Mouse (Mus musculus) intestine, embryonic 14.5 days (tissue): ENCODE data around the gene Adgrf3. TPM values are rescaled to one million over a fixed set of nuclear protein-coding genes. Genes with fewer than 3 reads are reported as not detected.
A peak's percentile ranks its signal among the peaks of the same experiment; 100 is the strongest.

Experiments used
- ATAC-seq: fragments of 200-750 bp; cut with Nextera tagmentation; replicated peaks from 2 replicates; pipeline ENCODE4 v1.8.0; 2017; ENCODE audit warnings: low read depth, moderate number of reproducible peaks, moderate TSS enrichment, moderate library complexity; ENCODE audit not compliant: low FRiP score, low TSS enrichment
- DNase-seq: peaks from one replicate; pipeline ENCODE4 v3.0.0-alpha.2; 2018; ENCODE audit warnings: low spot score
- H3K27ac ChIP-seq: fragments of 300-500 bp; sonication (generic); 2 replicates; pipeline ENCODE4 v1.5.1; 2014; ENCODE audit warnings: low read depth, mild to moderate bottlenecking, control low read depth
- H3K27me3 ChIP-seq: fragments of 300-500 bp; sonication (generic); replicated peaks from 2 replicates; pipeline ENCODE4 v1.6.1; 2014; ENCODE audit warnings: low read length, control low read depth; ENCODE audit not compliant: control insufficient read depth, insufficient read depth
- H3K36me3 ChIP-seq: fragments of 300-500 bp; sonication (generic); 2 replicates; pipeline ENCODE4 v1.6.1; 2014; ENCODE audit warnings: low read length, control low read depth; ENCODE audit not compliant: control insufficient read depth, insufficient read depth
- H3K4me1 ChIP-seq: fragments of 300-500 bp; sonication (generic); replicated peaks from 2 replicates; pipeline ENCODE4 v1.6.1; 2014; ENCODE audit warnings: low read length, control low read depth, mixed read lengths; ENCODE audit not compliant: control insufficient read depth, insufficient read depth
- H3K4me2 ChIP-seq: fragments of 300-500 bp; sonication (generic); 2 replicates; pipeline ENCODE4 v1.6.1; 2014; ENCODE audit warnings: low read length
- H3K4me3 ChIP-seq: fragments of 300-500 bp; sonication (generic); 2 replicates; pipeline ENCODE4 v1.5.1; 2014; ENCODE audit warnings: low read depth, low read length, control low read depth, mixed read lengths
- H3K9ac ChIP-seq: fragments of 300-500 bp; sonication (generic); 2 replicates; pipeline ENCODE4 v1.6.1; 2014; ENCODE audit warnings: mild to moderate bottlenecking, low read length
- H3K9me3 ChIP-seq: fragments of 300-500 bp; sonication (generic); 2 replicates; pipeline ENCODE4 v1.6.1; 2016; ENCODE audit warnings: low read length, control low read depth; ENCODE audit not compliant: control insufficient read depth
- WGBS: fragments of 180-500 bp; shearing (Covaris S2); extraction: QIAGEN DNeasy Blood & Tissue Kit; methylation state at CpG from one replicate; pipeline ENCODE4 v1.1.7; 2014; 5-methylcytosine and 5-hydroxymethylcytosine counted together
- polyA plus RNA-seq: library from polyadenylated mRNA; unstranded; fragments of >200 nt; fragmentation: Nextera tagmentation; extraction: Ambion mirVana; gene quantifications from 2 replicates; pipeline ENCODE4 v1.2.1, GENCODE M21; 2014

Adgrf3 gene
- polyA plus RNA-seq, 1 experiment from 2014 or later: 0.15 TPM

- ATAC-seq: no peak
- Histone ChIP-seq H3K4me1 (no peaks in the 10 kb centered on the region), H3K4me3 (no peak overlapping the region), H3K9ac (no peak overlapping the region), H3K27ac (no peak overlapping the region), H3K4me2 (no peak overlapping the region), H3K36me3 (0 out of 2 replicates have a peak, but pooled peaks cover 12% of the 10 kb centered on the region), H3K27me3 (no peaks in the 10 kb centered on the region), H3K9me3 (no peaks in the 10 kb centered on the region)
- 74% methylated on average over 1 of the region's 1 CpGs for WGBS
- DNase-seq: no peak
Measured at GRCm38 (mm10) chr5:30161836-30162235, 43.7 kb downstream of the Adgrf3 start.

- peaks cover 6% of the 10 kb centered on the region; the same call in 1 of the 2 replicates for H3K4me1 ChIP-seq
- ATAC-seq (no peak), DNase-seq (no peak)
- no peak overlapping the region for H3K4me2 ChIP-seq
- no peaks in the 10 kb centered on the region for H3K9me3 ChIP-seq
- H3K27me3 ChIP-seq: no peaks in the 10 kb centered on the region
- H3K4me3 ChIP-seq: no peak overlapping the region
- 0 out of 2 replicates have a peak, but pooled peaks cover 3% of the 10 kb centered on the region for H3K36me3 ChIP-seq
- WGBS: 76% methylated on average over 6 of the region's 6 CpGs
- no peak overlapping the region for H3K9ac ChIP-seq
- H3K27ac ChIP-seq: no peak overlapping the region
Measured at GRCm38 (mm10) chr5:30159601-30160000, 45.9 kb downstream of the Adgrf3 start.

- H3K27me3 ChIP-seq: no peaks in the 10 kb centered on the region
- DNase-seq (no peak), ATAC-seq (no peak)
- peak overlapping the region; percentile 92; the same call in 1 of the 2 replicates for H3K27ac ChIP-seq
- peaks cover 9% of the 10 kb centered on the region for H3K4me1 ChIP-seq
- 27% methylated on average over 13 of the region's 13 CpGs for WGBS
- 0 out of 2 replicates have a peak, but pooled peaks cover 3% of the 10 kb centered on the region for H3K36me3 ChIP-seq
- H3K9me3 ChIP-seq: no peaks in the 10 kb centered on the region
- H3K9ac ChIP-seq: peak overlapping the region; percentile 84
- H3K4me2 ChIP-seq: peak overlapping the region; percentile 85
- H3K4me3 ChIP-seq: peak overlapping the region; percentile 92
Measured at GRCm38 (mm10) chr5:30155821-30156629, 49.5 kb downstream of the Adgrf3 start.

GRCm38 (mm10) chr5:30155395-30155792 lies 50.1 kb downstream of the Adgrf3 start:
- H3K27ac ChIP-seq: peak overlapping the region; percentile 92
- DNase-seq (no peak), ATAC-seq (peak; percentile 70)
- peak overlapping the region; percentile 84 for H3K9ac ChIP-seq
- H3K36me3 ChIP-seq: 0 out of 2 replicates have a peak, but pooled peaks cover 3% of the 10 kb centered on the region
- peak overlapping the region; percentile 92 for H3K4me3 ChIP-seq
- peak overlapping the region; percentile 85 for H3K4me2 ChIP-seq
- peaks cover 9% of the 10 kb centered on the region for H3K4me1 ChIP-seq
- 1% methylated on average over 31 of the region's 31 CpGs for WGBS
- no peaks in the 10 kb centered on the region for H3K9me3 ChIP-seq
- H3K27me3 ChIP-seq: no peaks in the 10 kb centered on the region

GRCm38 (mm10) chr5:30154474-30155394 lies 50.8 kb downstream of the Adgrf3 start, which contains the start of the genes Hadha and Hadhb:
TSS of gene Hadha (minus strand) at chr5:30155162.
TSS of gene Hadhb (plus strand) at chr5:30155248.
- H3K4me1 ChIP-seq: peaks cover 9% of the 10 kb centered on the region
- whole genome bisulfite sequencing: under 1% methylated on average over 53 of the region's 53 CpGs
- peak within 1 kb of the TSS; percentile 84 for H3K9ac ChIP-seq
- H3K27ac ChIP-seq: peak within 1 kb of the TSS; percentile 92
- ATAC-seq (peak; percentile 86), DNase-seq (peak; percentile 100)
- H3K4me3 ChIP-seq: peak within 1 kb of the TSS; percentile 92
- H3K27me3 ChIP-seq: no peaks in the 10 kb centered on the region
- H3K9me3 ChIP-seq: no peaks in the 10 kb centered on the region
- peak within 1 kb of the TSS; percentile 85 for H3K4me2 ChIP-seq
- 0 out of 2 replicates have a peak, but pooled peaks cover 3% of the 10 kb centered on the region for H3K36me3 ChIP-seq

- DNase-seq (no peak), ATAC-seq (no peak)
- 19% methylated on average over 4 of the region's 4 CpGs for WGBS
- Histone ChIP-seq H3K4me1 (peaks cover 9% of the 10 kb centered on the region), H3K36me3 (0 out of 2 replicates have a peak, but pooled peaks cover 3% of the 10 kb centered on the region), H3K4me2 (peak overlapping the region; percentile 85), H3K9me3 (no peaks in the 10 kb centered on the region), H3K27me3 (no peaks in the 10 kb centered on the region), H3K4me3 (peak overlapping the region; percentile 92), H3K9ac (peak overlapping the region; percentile 84), H3K27ac (no peak overlapping the region)
Measured at GRCm38 (mm10) chr5:30154013-30154412, 51.5 kb downstream of the Adgrf3 start.

GRCm38 (mm10) chr5:30153222-30153621 lies 52.3 kb downstream of the Adgrf3 start:
- no peak overlapping the region for H3K4me2 ChIP-seq
- no peak for ATAC-seq
- H3K4me1 ChIP-seq: peaks cover 9% of the 10 kb centered on the region
- H3K27me3 ChIP-seq: no peaks in the 10 kb centered on the region
- no peaks in the 10 kb centered on the region for H3K36me3 ChIP-seq
- no peak for DNase-seq
- WGBS: 85% methylated on average over 2 of the region's 2 CpGs
- no peak overlapping the region for H3K4me3 ChIP-seq
- no peak overlapping the region for H3K27ac ChIP-seq
- no peaks in the 10 kb centered on the region for H3K9me3 ChIP-seq
- H3K9ac ChIP-seq: no peak overlapping the region

- H3K4me1 ChIP-seq: peaks cover 9% of the 10 kb centered on the region
- no peak overlapping the region for H3K4me3 ChIP-seq
- no peaks in the 10 kb centered on the region for H3K9me3 ChIP-seq
- peaks cover under 1% of the 10 kb centered on the region; the same call in 1 of the 2 replicates for H3K36me3 ChIP-seq
- H3K4me2 ChIP-seq: no peak overlapping the region
- no peaks in the 10 kb centered on the region for H3K27me3 ChIP-seq
- 78% methylated on average over 1 of the region's 1 CpGs for WGBS
- no peak overlapping the region for H3K27ac ChIP-seq
- no peak for DNase-seq
- no peak overlapping the region for H3K9ac ChIP-seq
- no peak for ATAC-seq
Measured at GRCm38 (mm10) chr5:30152413-30152812, 53.1 kb downstream of the Adgrf3 start.
